Mouse (Mus musculus): ENCODE data around the gene 0610040J01Rik. TPM values are rescaled to one million over a fixed set of nuclear protein-coding genes. Genes with fewer than 3 reads are reported as not detected.

0610040J01Rik gene
- polyA plus RNA-seq, 1 experiment from 2014 or later: 44.8 TPM

- Histone ChIP-seq H3K4me3 (replicated peaks) (no peak overlapping the region), H3K36me3 (no peaks in the 10 kb centered on the region), H3K9ac (no peak overlapping the region), H3K27me3 (replicated peaks) (no peaks in the 10 kb centered on the region), H3K27ac (no peak overlapping the region), H3K9me3 (no peaks in the 10 kb centered on the region), H3K4me1 (no peaks in the 10 kb centered on the region), H3K4me2 (no peak overlapping the region)
- 68% methylated on average over 10 of the region's 10 CpGs for WGBS
- no peak for ATAC-seq (ENCODE audit: insufficient read depth, low FRiP score, low read depth)
Measured at GRCm38 (mm10) chr5:63910171-63910960, 98.2 kb downstream of the 0610040J01Rik start.

GRCm38 (mm10) chr5:63914896-63915295, 102.7 kb downstream of the 0610040J01Rik start:
- ATAC-seq (ENCODE audit: insufficient read depth, low FRiP score, low read depth): no peak
- Histone ChIP-seq H3K4me3 (replicated peaks) (no peak overlapping the region), H3K4me2 (no peak overlapping the region), H3K9ac (no peak overlapping the region), H3K36me3 (no peaks in the 10 kb centered on the region), H3K4me1 (peaks cover 4% of the 10 kb centered on the region; the same call in 1 of the 2 replicates), H3K27me3 (replicated peaks) (no peaks in the 10 kb centered on the region), H3K9me3 (no peaks in the 10 kb centered on the region), H3K27ac (no peak overlapping the region)
- WGBS: 57% methylated on average over 1 of the region's 1 CpGs

DNA sequence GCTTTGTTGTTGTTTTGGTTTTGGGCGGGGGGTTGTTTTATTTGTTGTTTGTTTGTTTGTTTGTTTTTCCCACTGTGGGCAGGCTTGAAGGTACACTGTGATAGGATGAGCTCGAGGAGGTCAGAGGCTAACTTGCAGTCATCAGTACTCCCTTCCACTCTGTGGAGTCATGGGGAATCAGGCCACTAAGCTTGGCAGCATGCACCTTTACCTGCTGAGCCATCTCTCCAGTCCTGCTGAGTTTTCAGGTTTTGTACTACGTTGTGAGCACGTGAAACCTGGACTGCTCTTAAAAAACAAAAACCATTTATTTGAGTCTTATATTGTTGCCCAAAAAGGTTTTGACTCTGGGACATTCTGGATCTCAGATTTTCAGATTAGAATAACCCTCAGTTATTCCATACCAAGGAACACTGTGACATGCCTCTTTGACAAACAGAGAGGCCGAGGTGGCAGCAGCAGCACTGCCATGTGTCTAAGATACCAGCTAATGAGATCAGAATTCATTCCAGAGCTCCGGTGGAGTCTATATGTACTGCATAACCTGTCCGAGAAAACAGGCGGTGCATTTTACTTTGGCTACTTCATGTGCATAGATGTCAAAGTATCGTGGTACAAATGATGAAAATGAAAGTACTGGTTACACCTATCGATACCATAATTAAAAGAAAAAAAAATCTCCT, 104.4 kb downstream of the 0610040J01Rik start:
- Histone ChIP-seq H3K4me1 (peaks cover 4% of the 10 kb centered on the region; the same call in 1 of the 2 replicates), H3K27ac (no peak overlapping the region), H3K27me3 (replicated peaks) (no peaks in the 10 kb centered on the region), H3K4me2 (no peak overlapping the region), H3K4me3 (replicated peaks) (no peak overlapping the region), H3K9ac (no peak overlapping the region), H3K9me3 (no peaks in the 10 kb centered on the region), H3K36me3 (no peaks in the 10 kb centered on the region)
- ATAC-seq (ENCODE audit: insufficient read depth, low FRiP score, low read depth): no peak
- WGBS: 84% methylated on average over 10 of the region's 10 CpGs

DNA sequence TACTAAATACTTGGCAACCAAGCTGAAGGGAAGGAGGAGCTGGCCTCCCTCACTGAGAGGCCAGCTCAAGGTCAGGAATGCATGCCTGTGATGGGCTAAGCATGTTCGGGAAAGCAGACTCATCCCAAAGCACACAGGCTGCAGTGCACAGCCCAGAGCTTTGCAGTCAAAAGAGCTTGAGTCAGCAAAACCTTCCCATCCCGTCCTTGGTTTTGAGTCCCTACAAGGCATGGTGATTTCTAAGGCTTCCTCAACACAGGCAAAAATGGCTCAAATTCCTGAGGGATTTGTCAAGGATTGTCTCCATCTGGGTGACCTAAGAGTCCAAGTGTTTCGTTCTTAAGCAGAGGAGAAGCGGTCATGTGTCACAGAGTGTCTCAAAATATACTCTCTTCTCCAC, 106.0 kb downstream of the 0610040J01Rik start:
- H3K4me3 ChIP-seq (replicated peaks): no peak overlapping the region
- no peak overlapping the region for H3K9ac ChIP-seq
- H3K27ac ChIP-seq: no peak overlapping the region
- no peak; the same call in 1 of the 2 replicates for ATAC-seq (ENCODE audit: insufficient read depth, low FRiP score, low read depth)
- no peaks in the 10 kb centered on the region for H3K9me3 ChIP-seq
- H3K36me3 ChIP-seq: no peaks in the 10 kb centered on the region
- peaks cover 4% of the 10 kb centered on the region; the same call in 1 of the 2 replicates for H3K4me1 ChIP-seq
- H3K27me3 ChIP-seq (replicated peaks): no peaks in the 10 kb centered on the region
- H3K4me2 ChIP-seq: no peak overlapping the region
- WGBS: 47% methylated on average over 4 of the region's 4 CpGs

- Histone ChIP-seq H3K4me1 (peaks cover 4% of the 10 kb centered on the region; the same call in 1 of the 2 replicates), H3K9ac (no peak overlapping the region), H3K4me3 (replicated peaks) (no peak overlapping the region), H3K27me3 (replicated peaks) (no peaks in the 10 kb centered on the region), H3K9me3 (no peaks in the 10 kb centered on the region), H3K36me3 (peaks cover 8% of the 10 kb centered on the region; the same call in 1 of the 2 replicates), H3K27ac (no peak overlapping the region), H3K4me2 (no peak overlapping the region)
- WGBS: 73% methylated on average over 13 of the region's 13 CpGs
- ATAC-seq (ENCODE audit: insufficient read depth, low FRiP score, low read depth): no peak
Measured at GRCm38 (mm10) chr5:63923305-63924025, 111.3 kb downstream of the 0610040J01Rik start.

- H3K27ac ChIP-seq: no peak overlapping the region
- ATAC-seq (ENCODE audit: insufficient read depth, low FRiP score, low read depth): no peak
- H3K9me3 ChIP-seq: no peaks in the 10 kb centered on the region
- H3K4me1 ChIP-seq: no peaks in the 10 kb centered on the region
- 88% methylated on average over 14 of the region's 14 CpGs for WGBS
- no peaks in the 10 kb centered on the region for H3K27me3 ChIP-seq (replicated peaks)
- H3K9ac ChIP-seq: no peak overlapping the region
- H3K36me3 ChIP-seq: peaks cover 10% of the 10 kb centered on the region
- H3K4me2 ChIP-seq: no peak overlapping the region
- no peak overlapping the region for H3K4me3 ChIP-seq (replicated peaks)
Measured at GRCm38 (mm10) chr5:63925035-63925628, 113.0 kb downstream of the 0610040J01Rik start.

DNA sequence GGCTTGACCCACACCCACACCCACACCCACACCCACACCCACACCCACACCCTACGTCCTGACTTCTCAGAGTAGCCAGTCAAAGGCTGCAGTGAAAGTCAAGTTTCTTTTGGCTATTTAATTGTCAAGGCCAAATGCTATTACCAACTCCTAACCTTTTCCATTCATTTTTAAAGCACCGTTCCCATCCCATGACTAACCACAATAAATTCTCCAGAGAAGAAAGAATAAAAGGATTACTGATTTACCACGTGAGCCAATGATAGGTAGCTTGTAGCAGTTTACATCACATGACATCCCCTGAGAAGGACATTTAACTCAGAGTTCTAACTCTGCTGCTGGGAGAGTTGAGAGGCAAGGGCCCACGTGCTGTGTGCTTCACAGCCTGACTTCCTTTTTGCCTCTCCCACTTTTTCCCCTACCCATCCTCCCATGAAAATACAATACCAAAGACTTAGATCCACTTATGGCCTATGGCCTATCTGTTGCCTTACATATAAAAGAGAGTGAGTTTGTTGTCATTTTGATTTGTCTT, 118.7 kb downstream of the 0610040J01Rik start:
- H3K27ac ChIP-seq: no peak overlapping the region
- H3K4me1 ChIP-seq: peaks cover 5% of the 10 kb centered on the region; the same call in 1 of the 2 replicates
- ATAC-seq (ENCODE audit: insufficient read depth, low FRiP score, low read depth): no peak
- H3K9ac ChIP-seq: no peak overlapping the region
- H3K4me3 ChIP-seq (replicated peaks): no peak overlapping the region
- peaks cover 8% of the 10 kb centered on the region for H3K36me3 ChIP-seq
- 68% methylated on average over 4 of the region's 4 CpGs for WGBS
- H3K27me3 ChIP-seq (replicated peaks): no peaks in the 10 kb centered on the region
- H3K4me2 ChIP-seq: no peak overlapping the region
- no peaks in the 10 kb centered on the region for H3K9me3 ChIP-seq

- peak; percentile 85 for ATAC-seq (ENCODE audit: insufficient read depth, low FRiP score, low read depth)
- Histone ChIP-seq H3K9ac (no peak overlapping the region), H3K36me3 (peaks cover 3% of the 10 kb centered on the region; the same call in 1 of the 2 replicates), H3K27ac (peak overlapping the region; percentile 51), H3K4me1 (peaks cover 10% of the 10 kb centered on the region; the same call in 1 of the 2 replicates), H3K9me3 (no peaks in the 10 kb centered on the region), H3K4me2 (peak overlapping the region; percentile 38), H3K27me3 (replicated peaks) (no peaks in the 10 kb centered on the region), H3K4me3 (replicated peaks) (no peak overlapping the region)
- 47% methylated on average over 10 of the region's 10 CpGs for WGBS
Measured at GRCm38 (mm10) chr5:63932829-63933228, 120.7 kb downstream of the 0610040J01Rik start.

- Histone ChIP-seq H3K9ac (no peak overlapping the region), H3K4me2 (no peak overlapping the region), H3K9me3 (no peaks in the 10 kb centered on the region), H3K4me3 (replicated peaks) (no peak overlapping the region), H3K36me3 (no peaks in the 10 kb centered on the region), H3K27ac (no peak overlapping the region), H3K27me3 (replicated peaks) (no peaks in the 10 kb centered on the region), H3K4me1 (peaks cover 10% of the 10 kb centered on the region; the same call in 1 of the 2 replicates)
- 82% methylated on average over 6 of the region's 6 CpGs for WGBS
- no peak for ATAC-seq (ENCODE audit: insufficient read depth, low FRiP score, low read depth)
Measured at GRCm38 (mm10) chr5:63935581-63935980, 123.4 kb downstream of the 0610040J01Rik start.

GRCm38 (mm10) chr5:63936740-63937139, 124.6 kb downstream of the 0610040J01Rik start:
- H3K27me3 ChIP-seq (replicated peaks): no peaks in the 10 kb centered on the region
- peak; percentile 67; the same call in 1 of the 2 replicates for ATAC-seq (ENCODE audit: insufficient read depth, low FRiP score, low read depth)
- no peak overlapping the region for H3K27ac ChIP-seq
- H3K4me2 ChIP-seq: no peak overlapping the region
- peaks cover 15% of the 10 kb centered on the region; the same call in 1 of the 2 replicates for H3K4me1 ChIP-seq
- H3K36me3 ChIP-seq: no peaks in the 10 kb centered on the region
- no peak overlapping the region for H3K4me3 ChIP-seq (replicated peaks)
- no peaks in the 10 kb centered on the region for H3K9me3 ChIP-seq
- no peak overlapping the region for H3K9ac ChIP-seq
- 43% methylated on average over 6 of the region's 6 CpGs for WGBS

DNA sequence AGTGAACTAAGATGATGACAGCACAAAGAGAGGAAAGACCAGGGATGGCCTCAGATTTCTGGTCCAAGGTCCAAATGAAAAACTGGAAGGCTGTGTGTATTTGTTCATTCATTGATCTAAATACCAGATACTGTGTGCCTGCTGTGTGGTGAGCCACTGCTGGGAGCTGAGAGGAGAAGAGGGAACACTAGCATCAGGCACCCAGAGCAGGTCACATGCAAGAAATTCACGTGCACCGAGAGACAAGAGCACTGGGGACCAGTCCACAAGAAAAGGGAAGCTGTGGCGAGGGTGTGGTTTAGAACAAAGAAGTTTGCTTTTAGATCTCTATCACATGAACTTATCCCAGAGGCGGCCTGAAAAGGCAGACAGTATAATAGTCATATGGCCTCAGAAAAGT, 126.4 kb downstream of the 0610040J01Rik start:
- Histone ChIP-seq H3K4me3 (replicated peaks) (no peak overlapping the region), H3K27ac (no peak overlapping the region), H3K27me3 (replicated peaks) (no peaks in the 10 kb centered on the region), H3K4me2 (no peak overlapping the region), H3K36me3 (no peaks in the 10 kb centered on the region), H3K9me3 (no peaks in the 10 kb centered on the region), H3K4me1 (peaks cover 13% of the 10 kb centered on the region; the same call in 1 of the 2 replicates), H3K9ac (no peak overlapping the region)
- no peak for ATAC-seq (ENCODE audit: insufficient read depth, low FRiP score, low read depth)
- WGBS: 49% methylated on average over 4 of the region's 4 CpGs
